Mouse (Mus musculus): ENCODE measurements around the gene Zyg11a.

GRCm38 (mm10) chr4:108250501-108250900, 32.7 kb upstream of the Zyg11a start:
- TF ChIP-seq POLR2A (IDR thresholded peaks at IDR 0.05; ENCODE audit: borderline replicate concordance, low read depth, low read length) (no peak), CTCF (IDR thresholded peaks at IDR 0.05; ENCODE audit: low read depth, low read length) (no peak)
